In genomic region chr17:84182311-84183271, GRCm38 (mm10) we compare ENCODE assay signal across 8 mouse cellular contexts. TPM values are rescaled to one million over a fixed set of nuclear protein-coding genes. Genes with fewer than 3 reads are reported as not detected.
DNase-seq lines count a peak whose midpoint lies in the region; ATAC-seq and TF ChIP-seq lines count a peak whose summit lies in the region.

No protein-coding gene starts in this region.

- H3K36me3 ChIP-seq in heart, postnatal 0 days (replicated peaks; ENCODE audit: control insufficient read depth, insufficient read depth, low read length): peaks cover 16% of the 10 kb centered on the region
- H3K36me3 ChIP-seq in limb, embryonic 13.5 days: peaks cover 14% of the 10 kb centered on the region
- peaks cover 7% of the 10 kb centered on the region for H3K36me3 ChIP-seq in myocyte (ENCODE audit: control insufficient read depth, insufficient read depth)

- peaks cover 9% of the 10 kb centered on the region for H3K4me1 ChIP-seq in heart, postnatal 0 days (ENCODE audit: control insufficient read depth, insufficient read depth)
- H3K4me1 ChIP-seq in limb, embryonic 13.5 days: peaks cover 49% of the 10 kb centered on the region

- no peaks in the 10 kb centered on the region for H3K9me3 ChIP-seq in heart, postnatal 0 days (replicated peaks; ENCODE audit: control insufficient read depth, low read length)
- no peaks in the 10 kb centered on the region for H3K9me3 ChIP-seq in limb, embryonic 13.5 days

- H3K4me2 ChIP-seq in heart, postnatal 0 days (ENCODE audit: low read depth, low read length): peak overlapping the region; percentile 40; the same call in 1 of the 2 replicates
- H3K4me2 ChIP-seq in limb, embryonic 13.5 days (replicated peaks): peak overlapping the region; percentile 84
- H3K4me2 ChIP-seq in myocyte (ENCODE audit: low read depth): peak overlapping the region; percentile 84

- 45% methylated on average over 16 of the region's 16 CpGs for WGBS in heart, postnatal 0 days
- WGBS in limb, embryonic 13.5 days: 10% methylated on average over 16 of the region's 16 CpGs

- H3K27ac ChIP-seq in heart, postnatal 0 days (ENCODE audit: low read depth): peak overlapping the region; percentile 73
- peak overlapping the region; percentile 83 for H3K27ac ChIP-seq in limb, embryonic 13.5 days

- peak; percentile 58 for DNase-seq in ovary, postnatal 36 days (ENCODE audit: low spot score)
- no peak for DNase-seq in ovary, postnatal 14 days (ENCODE audit: low spot score)
- DNase-seq in embryo, embryonic 9.5 days (ENCODE audit: extremely low spot score): peak; percentile 57
- DNase-seq in heart, postnatal 0 days (ENCODE audit: low spot score): no peak
- DNase-seq in frontal cortex, postnatal 14 days (ENCODE audit: low spot score in 2 of 2): no peak

- H3K9ac ChIP-seq in heart, postnatal 0 days (replicated peaks; ENCODE audit: low read depth, low read length): no peak overlapping the region; the same call in 1 of the 2 replicates
- H3K9ac ChIP-seq in limb, embryonic 13.5 days: peak overlapping the region; percentile 77

- ATAC-seq in heart, postnatal 0 days (ENCODE audit: insufficient read depth, low read depth): no peak
- ATAC-seq in limb, embryonic 13.5 days (ENCODE audit: low FRiP score, low read depth): peak; percentile 21; the same call in 1 of the 2 replicates
- no peak for ATAC-seq in cerebellum, adult (ENCODE audit: insufficient number of reproducible peaks, low FRiP score, low TSS enrichment)

- no peak overlapping the region for H3ac ChIP-seq in myocyte (ENCODE audit: control insufficient read depth, insufficient read length)

- no peaks in the 10 kb centered on the region for H3K27me3 ChIP-seq in heart, postnatal 0 days (ENCODE audit: control insufficient read depth, insufficient read depth, low read length)
- no peaks in the 10 kb centered on the region for H3K27me3 ChIP-seq in limb, embryonic 13.5 days
- no peaks in the 10 kb centered on the region for H3K27me3 ChIP-seq in myocyte (ENCODE audit: control insufficient read depth, insufficient read depth, insufficient read length)

- no peak for TF ChIP-seq POLR2A in myocyte (IDR thresholded peaks at IDR 0.05; ENCODE audit: insufficient read length, low read depth)

- H3K4me3 ChIP-seq in heart, postnatal 0 days (ENCODE audit: low read depth, low read length): peak overlapping the region; percentile 8; the same call in 1 of the 2 replicates
- peak overlapping the region; percentile 48 for H3K4me3 ChIP-seq in limb, embryonic 13.5 days
- peak overlapping the region; percentile 90 for H3K4me3 ChIP-seq in myocyte

- H3K79me2 ChIP-seq in myocyte (ENCODE audit: control insufficient read depth, insufficient read depth): peaks cover 21% of the 10 kb centered on the region

- no peak for TF ChIP-seq EP300 in heart, postnatal 0 days (IDR thresholded peaks at IDR 0.05; ENCODE audit: low read depth)

- TF ChIP-seq CTCF in heart, postnatal 0 days (IDR thresholded peaks at IDR 0.05; ENCODE audit: low read depth): no peak

TF ChIP-seq in myocyte, 11 proteins besides CTCF, POLR2A, EP300 and RAD21:
- peak in 1 of 3 experiments; percentile 4 for TF ChIP-seq MYOG (IDR thresholded peaks at IDR 0.05; ENCODE audit: control insufficient read depth in 1 of 3, insufficient read depth in 1 of 3, insufficient read length in 2 of 3, low read depth in 2 of 3)
- no peak for TF ChIP-seq REST (IDR thresholded peaks at IDR 0.05; ENCODE audit: insufficient read depth, insufficient read length)
- no peak for TF ChIP-seq CEBPB (IDR thresholded peaks at IDR 0.05; ENCODE audit: insufficient read depth, poor library complexity, severe bottlenecking)
- TF ChIP-seq SRF (IDR thresholded peaks at IDR 0.05; ENCODE audit: control insufficient read depth, insufficient read length, low read depth): no peak
- peak; percentile 57 for TF ChIP-seq POLR2AphosphoS2 (IDR thresholded peaks at IDR 0.05; ENCODE audit: insufficient read length, low read depth)

RNA-seq across cellular contexts. Expression of gene Zfp36l2, which starts 5.2 kb away (rescaled TPM):
- 14.0 and 15.0 TPM in 2 replicates for total RNA-seq in heart, postnatal 0 days (2014; rRNA removed; ENCODE audit: low replicate concordance)
- 4.5 and 4.7 TPM in 2 replicates for polyA plus RNA-seq in heart, postnatal 0 days (2015; fragmentation: Nextera tagmentation; extraction: Ambion mirVana)
- polyA plus RNA-seq in limb, embryonic 13.5 days (2015; fragmentation: Nextera tagmentation; extraction: Ambion mirVana): 18.7 and 19.7 TPM in 2 replicates
- polyA plus RNA-seq in myocyte (2012; fragmentation: generic; extraction: Trizol): 45.9 TPM

Comparison
In these comparisons a context has a peak if more than half of its experiments do, and no peak if none do; other contexts are left out.
1. DNase-seq: peak in ovary, postnatal 36 days (single experiment) and embryo, embryonic 9.5 days (single experiment); none in ovary, postnatal 14 days (single experiment), heart, postnatal 0 days (single experiment) and frontal cortex, postnatal 14 days (0 of 2).
2. H3K4me3 ChIP-seq: peak in every context shown above with its lines; median percentile 90 in myocyte; 48 in limb, embryonic 13.5 days; 8 in heart, postnatal 0 days.
3. Peak in every context shown above with its lines, with median percentiles within 50 percentile points of each other: H3K4me2 ChIP-seq.